Mouse (Mus musculus): ENCODE measurements around the gene Iqcf4. TPM values are rescaled to one million over a fixed set of nuclear protein-coding genes. Genes with fewer than 3 reads are reported as not detected.

Gene Iqcf4
- polyA plus RNA-seq, 1 experiment from 2014 or later, result not detected

Other genes starting within 250 kb of the Iqcf4 start
- 10.4 and 10.5 TPM in 2 replicates for gene Dusp7, start 202.4 kb downstream of the Iqcf4 start, polyA plus RNA-seq (2016; fragmentation: Nextera tagmentation; extraction: Ambion mirVana)
- gene Rpl29, start 141.5 kb downstream of the Iqcf4 start, polyA plus RNA-seq (2016; fragmentation: Nextera tagmentation; extraction: Ambion mirVana), result 870 and 914 TPM in 2 replicates
- gene Acy1, start 132.7 kb downstream of the Iqcf4 start, polyA plus RNA-seq (2016; fragmentation: Nextera tagmentation; extraction: Ambion mirVana), result 34.0 and 35.2 TPM in 2 replicates
- 14.5 and 15.2 TPM in 2 replicates for gene Abhd14b, start 123.5 kb downstream of the Iqcf4 start, polyA plus RNA-seq (2016; fragmentation: Nextera tagmentation; extraction: Ambion mirVana)
- gene Abhd14a, start 123.3 kb downstream of the Iqcf4 start, polyA plus RNA-seq (2016; fragmentation: Nextera tagmentation; extraction: Ambion mirVana), result 29.1 and 31.6 TPM in 2 replicates
- gene Pcbp4, start 117.7 kb downstream of the Iqcf4 start, polyA plus RNA-seq (2016; fragmentation: Nextera tagmentation; extraction: Ambion mirVana), result 27.3 and 30.9 TPM in 2 replicates
- 0.10 and 0.19 TPM in 2 replicates for gene Gpr62, start 105.1 kb downstream of the Iqcf4 start, polyA plus RNA-seq (2016; fragmentation: Nextera tagmentation; extraction: Ambion mirVana)
- gene Rrp9, start 95.0 kb downstream of the Iqcf4 start, polyA plus RNA-seq (2016; fragmentation: Nextera tagmentation; extraction: Ambion mirVana), result 54.6 and 58.0 TPM in 2 replicates
- 1.5 and 1.7 TPM in 2 replicates for gene Parp3, start 94.0 kb downstream of the Iqcf4 start, polyA plus RNA-seq (2016; fragmentation: Nextera tagmentation; extraction: Ambion mirVana)
- gene Iqcf1, start 71.0 kb downstream of the Iqcf4 start, polyA plus RNA-seq (2016; fragmentation: Nextera tagmentation; extraction: Ambion mirVana), result not detected in 2 replicates
- 0.44 TPM in 1 of 2 replicates, not detected in the other for gene Iqcf5, start 56.4 kb downstream of the Iqcf4 start, polyA plus RNA-seq (2016; fragmentation: Nextera tagmentation; extraction: Ambion mirVana)
- gene Iqcf3, start 9.4 kb downstream of the Iqcf4 start, polyA plus RNA-seq (2016; fragmentation: Nextera tagmentation; extraction: Ambion mirVana), result not detected in 2 replicates
- not detected in 2 replicates for gene Iqcf6, start 55.6 kb upstream of the Iqcf4 start, polyA plus RNA-seq (2016; fragmentation: Nextera tagmentation; extraction: Ambion mirVana)
- not detected in 2 replicates for gene Grm2, start 85.1 kb upstream of the Iqcf4 start, polyA plus RNA-seq (2016; fragmentation: Nextera tagmentation; extraction: Ambion mirVana)
- 16.3 and 16.5 TPM in 2 replicates for gene Tex264, start 114.9 kb upstream of the Iqcf4 start, polyA plus RNA-seq (2016; fragmentation: Nextera tagmentation; extraction: Ambion mirVana)
- 3.9 and 4.0 TPM in 2 replicates for gene Rad54l2, start 218.2 kb upstream of the Iqcf4 start, polyA plus RNA-seq (2016; fragmentation: Nextera tagmentation; extraction: Ambion mirVana)